Mouse (Mus musculus) small intestine, adult 2 months (tissue): ENCODE measurements around the gene Gm10295. TPM values are rescaled to one million over a fixed set of nuclear protein-coding genes. Genes with fewer than 3 reads are reported as not detected.

ENCODE experiments used
- H3K27ac ChIP-seq: fragments of 200-500 bp; 2 replicates; pipeline ENCODE4 v1.5.1; 2012; ENCODE audit warnings: low read depth, low read length, control low read depth, inconsistent platforms; ENCODE audit not compliant: insufficient read depth
- H3K27me3 ChIP-seq: fragments of 200-500 bp; 2 replicates; pipeline ENCODE4 v1.6.1; 2012; ENCODE audit warnings: mild to moderate bottlenecking, moderate library complexity, low read length, inconsistent platforms; ENCODE audit not compliant: control insufficient read depth, insufficient read depth
- H3K36me3 ChIP-seq: fragments of 200-500 bp; 2 replicates; pipeline ENCODE4 v1.6.1; 2012; ENCODE audit warnings: mild to moderate bottlenecking, low read length, control low read depth, inconsistent platforms; ENCODE audit not compliant: control insufficient read depth, insufficient read depth
- H3K4me1 ChIP-seq: fragments of 200-500 bp; 2 replicates; pipeline ENCODE4 v1.6.1; 2012; ENCODE audit warnings: low read length, inconsistent platforms, mixed read lengths; ENCODE audit not compliant: control insufficient read depth, insufficient read depth, insufficient read length
- H3K4me3 ChIP-seq: fragments of 200-500 bp; 2 replicates; pipeline ENCODE4 v1.5.1; 2012; ENCODE audit warnings: low read depth, mild to moderate bottlenecking, control low read depth, inconsistent platforms, low read length, moderate library complexity
- CTCF ChIP-seq: fragments of 200-500 bp; IDR thresholded peaks from 2 replicates; pipeline ENCODE4 v1.5.1; 2012; ENCODE audit warnings: low read depth, mild to moderate bottlenecking, control low read depth, inconsistent platforms, low read length, moderate library complexity, mixed read lengths; ENCODE audit not compliant: insufficient replicate concordance, insufficient read length; ENCODE audit errors: extremely low read depth
- POLR2A ChIP-seq: fragments of 200-500 bp; IDR thresholded peaks from 2 replicates; pipeline ENCODE4 v1.6.1; 2012; ENCODE audit warnings: low read depth, mild to moderate bottlenecking, control low read depth, inconsistent platforms, low read length, moderate library complexity
- WGBS: fragments of 180-500 bp; shearing (Covaris S2); methylation state at CpG from one replicate; pipeline ENCODE4 v1.1.7; 2018; 5-methylcytosine and 5-hydroxymethylcytosine counted together
- polyA plus RNA-seq: library from polyadenylated mRNA; depleted of rRNA; stranded (reverse); fragments of >200 nt; gene quantifications from 2 replicates; pipeline ENCODE4 v1.2.3, GENCODE M21; 2012; rRNA removed

Gene Gm10295
- not detected in 2 replicates for polyA plus RNA-seq

GRCm38 (mm10) chr7:71351364-71351763 is at the start of gene Gm10295:
Gene Gm10295 (minus strand): TSS chr7:71351485.
- 39% methylated on average over 11 of the region's 11 CpGs for WGBS
- Histone ChIP-seq H3K4me1 (no peaks in the 10 kb centered on the region), H3K27me3 (no peaks in the 10 kb centered on the region), H3K27ac (no peak within 1 kb of the TSS), H3K36me3 (no peaks in the 10 kb centered on the region), H3K4me3 (no peak within 1 kb of the TSS)
- TF ChIP-seq CTCF (no peak), POLR2A (no peak)

- Histone ChIP-seq H3K4me1 (no peaks in the 10 kb centered on the region), H3K4me3 (no peak overlapping the region), H3K36me3 (no peaks in the 10 kb centered on the region), H3K27me3 (no peaks in the 10 kb centered on the region), H3K27ac (no peak overlapping the region)
- TF ChIP-seq CTCF: no peak
- TF ChIP-seq POLR2A: no peak
- WGBS: 27% methylated on average over 2 of the region's 2 CpGs
Observed at GRCm38 (mm10) chr7:71401032-71401431, 49.7 kb upstream of the Gm10295 start.

- TF ChIP-seq POLR2A: no peak
- Histone ChIP-seq H3K27me3 (no peaks in the 10 kb centered on the region), H3K27ac (no peak overlapping the region), H3K36me3 (no peaks in the 10 kb centered on the region), H3K4me1 (no peaks in the 10 kb centered on the region), H3K4me3 (no peak overlapping the region)
- 39% methylated on average over 5 of the region's 5 CpGs for WGBS
Observed at GRCm38 (mm10) chr7:71399891-71400632, 48.8 kb upstream of the Gm10295 start.

GRCm38 (mm10) chr7:71398959-71399756 is 47.9 kb upstream of the Gm10295 start:
- Histone ChIP-seq H3K27ac (no peak overlapping the region), H3K36me3 (no peaks in the 10 kb centered on the region), H3K4me1 (no peaks in the 10 kb centered on the region), H3K4me3 (no peak overlapping the region), H3K27me3 (no peaks in the 10 kb centered on the region)
- no peak for TF ChIP-seq CTCF
- no peak for TF ChIP-seq POLR2A
- WGBS: 68% methylated on average over 10 of the region's 10 CpGs

GRCm38 (mm10) chr7:71398389-71398788 is 47.1 kb upstream of the Gm10295 start:
- Histone ChIP-seq H3K27ac (no peak overlapping the region), H3K4me3 (no peak overlapping the region), H3K36me3 (no peaks in the 10 kb centered on the region), H3K4me1 (no peaks in the 10 kb centered on the region), H3K27me3 (no peaks in the 10 kb centered on the region)
- TF ChIP-seq POLR2A (no peak), CTCF (no peak)
- WGBS: 28% methylated on average over 1 of the region's 1 CpGs

- H3K27me3 ChIP-seq: no peaks in the 10 kb centered on the region
- H3K27ac ChIP-seq: no peak overlapping the region
- no peaks in the 10 kb centered on the region for H3K36me3 ChIP-seq
- 48% methylated on average over 4 of the region's 4 CpGs for WGBS
- H3K4me1 ChIP-seq: no peaks in the 10 kb centered on the region
- TF ChIP-seq CTCF: no peak
- no peak for TF ChIP-seq POLR2A
- H3K4me3 ChIP-seq: no peak overlapping the region
Observed at GRCm38 (mm10) chr7:71392795-71393341, 41.6 kb upstream of the Gm10295 start.

GRCm38 (mm10) chr7:71391333-71391732 is 40.0 kb upstream of the Gm10295 start:
- Histone ChIP-seq H3K27me3 (no peaks in the 10 kb centered on the region), H3K4me1 (no peaks in the 10 kb centered on the region), H3K27ac (no peak overlapping the region), H3K36me3 (no peaks in the 10 kb centered on the region), H3K4me3 (no peak overlapping the region)
- 71% methylated on average over 5 of the region's 5 CpGs for WGBS
- TF ChIP-seq POLR2A (no peak), CTCF (no peak)
